Mouse (Mus musculus): ENCODE data around the gene Nomo1.

The Nomo1 gene

DNA sequence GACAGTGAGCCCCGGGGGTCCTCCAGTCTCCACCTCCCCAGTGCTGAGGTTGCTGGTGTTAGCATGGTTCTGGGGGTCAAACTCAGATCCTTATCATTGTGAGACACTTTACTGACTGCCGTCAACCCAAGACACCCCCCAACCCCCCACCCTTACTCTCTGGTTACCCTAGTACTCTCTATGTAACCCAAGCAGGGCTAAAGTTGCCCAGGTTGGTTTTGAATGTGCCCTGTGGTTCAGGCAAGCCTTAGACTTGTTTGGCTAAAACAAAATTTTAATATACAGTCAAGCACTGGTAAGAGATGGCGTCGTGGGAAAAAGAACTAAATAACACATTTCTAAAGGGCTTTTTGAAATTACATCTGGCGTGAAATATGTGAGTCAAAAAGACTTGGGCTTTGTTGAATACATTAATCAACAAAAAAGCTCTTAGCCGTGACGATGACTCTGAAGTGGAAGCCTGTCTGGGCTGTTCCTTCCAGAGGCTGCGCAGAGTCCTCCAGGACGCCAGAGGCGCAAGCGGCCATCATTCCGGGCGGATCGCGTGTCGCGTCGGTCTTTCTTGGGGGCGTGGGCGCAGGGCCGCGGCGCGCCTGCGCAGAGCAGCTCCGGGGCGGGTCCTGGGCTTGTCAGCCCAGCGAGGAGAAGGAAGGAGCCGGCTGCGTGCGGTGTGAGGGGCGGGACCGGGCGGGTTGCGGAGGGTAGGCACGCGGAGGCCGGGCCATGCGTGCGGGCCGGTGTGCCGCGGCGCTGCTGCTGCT lies at the start of gene Nomo1:
Nomo1 (plus strand) TSS at position 590 of the 761 bp plus-strand sequence.
- DNase-seq (ENCODE audit: low read depth) = peak; percentile 94

DNA sequence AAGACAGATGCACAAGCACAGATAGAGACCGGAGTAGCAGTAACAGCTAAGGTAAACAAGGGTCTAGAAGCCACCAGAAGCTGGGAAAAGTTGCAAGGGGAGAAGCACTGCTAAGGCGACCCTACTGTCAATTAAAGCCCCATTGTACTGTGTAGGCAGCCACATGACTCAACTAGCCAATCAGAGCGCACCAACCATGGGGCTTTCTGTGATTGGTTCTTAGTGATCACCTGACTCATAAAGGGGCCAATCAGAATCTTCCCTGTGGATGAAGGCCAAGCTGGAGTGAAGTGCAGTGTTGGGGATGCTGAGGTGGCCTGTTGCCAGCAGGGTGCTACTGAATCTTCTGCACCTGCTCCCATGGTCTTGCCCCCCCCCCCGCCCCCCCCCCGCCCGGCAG lies 46.6 kb upstream of the Nomo1 start:
- DNase-seq (ENCODE audit: low read depth) = no peak

DNA sequence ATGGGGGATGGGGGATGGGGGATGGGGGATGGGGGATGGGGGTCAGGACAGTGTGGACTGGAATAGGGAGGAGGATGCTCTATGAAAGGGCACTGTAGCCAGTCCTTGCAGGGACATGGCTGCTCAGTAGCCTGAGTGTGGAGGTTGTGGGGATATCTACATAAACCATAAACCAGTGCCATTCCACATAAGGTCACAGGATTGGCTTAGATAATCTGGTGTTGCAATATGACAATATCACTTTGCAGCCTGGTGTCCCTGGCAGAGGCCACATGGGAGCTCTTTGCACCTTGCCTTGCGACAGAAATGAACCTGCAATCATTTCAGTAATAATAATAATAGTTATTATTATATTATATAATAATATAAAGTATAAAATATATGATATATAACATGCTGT lies 45.2 kb upstream of the Nomo1 start:
- DNase-seq (ENCODE audit: low read depth) = no peak

DNA sequence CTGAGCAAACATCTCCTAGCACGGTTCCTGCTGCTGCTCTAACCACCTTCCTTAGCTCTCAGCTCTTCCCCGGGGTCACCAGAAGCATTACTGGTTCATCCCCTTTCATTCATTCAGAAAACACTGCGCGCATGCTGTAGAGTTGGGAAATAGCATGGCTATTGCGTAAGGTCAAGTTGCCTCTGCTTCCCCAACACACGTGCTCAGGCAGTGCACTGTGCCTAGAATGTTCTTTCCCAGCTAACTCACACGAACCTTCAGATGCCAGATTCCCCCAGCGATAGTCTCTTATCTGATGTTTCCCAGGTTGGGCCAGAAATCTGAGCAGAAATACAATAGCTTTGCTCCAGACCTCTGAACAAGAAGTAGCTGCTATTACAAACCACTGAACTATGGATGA lies 41.0 kb upstream of the Nomo1 start:
- DNase-seq (ENCODE audit: low read depth) = no peak

DNA sequence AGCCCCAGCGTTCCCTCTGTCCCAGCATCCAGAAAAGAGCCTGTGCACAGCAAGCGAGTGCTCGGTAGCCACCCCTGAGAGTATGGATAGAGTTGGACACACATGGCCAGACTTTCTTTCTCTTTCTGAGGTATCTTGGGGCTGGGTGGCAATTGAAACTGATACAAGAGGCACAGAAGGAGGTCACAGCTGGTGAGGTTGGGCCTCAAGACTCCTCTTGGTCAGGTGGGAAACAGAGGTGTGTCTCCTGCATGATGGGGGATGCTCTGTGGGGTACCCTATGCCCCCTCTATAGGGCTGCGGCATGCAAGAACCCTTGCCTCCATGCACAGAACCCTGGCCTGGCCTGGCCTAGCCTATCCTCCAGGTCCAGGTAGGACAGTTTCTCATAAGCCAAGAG lies 32.9 kb upstream of the Nomo1 start:
- DNase-seq (ENCODE audit: low read depth) = no peak

DNA sequence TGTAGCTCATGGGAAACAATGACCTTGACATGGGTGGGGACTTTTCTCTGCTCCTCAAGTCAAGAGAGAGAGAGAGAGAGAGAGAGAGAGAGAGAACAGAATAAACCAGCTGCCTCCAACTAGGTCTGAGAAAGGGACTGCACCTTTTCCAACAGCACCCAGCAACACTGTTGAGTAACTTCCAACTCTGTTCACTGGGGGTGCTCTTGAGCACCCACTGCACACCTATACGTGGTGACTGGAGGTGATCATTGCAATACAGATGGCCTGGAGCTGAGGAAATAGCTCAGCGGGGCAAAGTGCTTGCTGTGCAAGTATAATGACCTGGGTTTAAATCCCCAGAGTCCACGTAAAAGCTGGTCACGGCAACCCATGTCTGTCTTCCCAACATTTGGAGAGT lies 30.8 kb upstream of the Nomo1 start:
- no peak for DNase-seq (ENCODE audit: low read depth)

DNA sequence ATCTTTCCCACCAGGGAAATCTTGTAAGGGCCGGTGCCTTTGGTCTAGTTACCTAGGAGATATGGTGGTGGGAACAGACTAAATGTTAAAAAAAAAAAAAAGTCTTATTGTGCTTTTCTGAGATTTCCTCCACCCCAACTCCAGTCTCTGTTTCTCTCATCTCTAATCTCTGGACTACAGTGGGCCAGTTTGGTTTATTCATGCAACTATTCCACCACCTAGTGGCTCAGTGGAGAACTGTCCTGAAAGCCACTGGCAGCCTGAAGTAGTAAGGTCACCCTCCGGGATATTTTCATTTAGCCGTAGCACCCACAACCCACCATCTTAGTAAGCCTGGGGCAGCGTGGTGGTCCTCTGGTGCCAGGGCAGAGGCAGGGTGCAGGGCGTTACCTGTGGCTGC lies 23.9 kb upstream of the Nomo1 start:
- peak; percentile 34 for DNase-seq (ENCODE audit: low read depth)

DNA sequence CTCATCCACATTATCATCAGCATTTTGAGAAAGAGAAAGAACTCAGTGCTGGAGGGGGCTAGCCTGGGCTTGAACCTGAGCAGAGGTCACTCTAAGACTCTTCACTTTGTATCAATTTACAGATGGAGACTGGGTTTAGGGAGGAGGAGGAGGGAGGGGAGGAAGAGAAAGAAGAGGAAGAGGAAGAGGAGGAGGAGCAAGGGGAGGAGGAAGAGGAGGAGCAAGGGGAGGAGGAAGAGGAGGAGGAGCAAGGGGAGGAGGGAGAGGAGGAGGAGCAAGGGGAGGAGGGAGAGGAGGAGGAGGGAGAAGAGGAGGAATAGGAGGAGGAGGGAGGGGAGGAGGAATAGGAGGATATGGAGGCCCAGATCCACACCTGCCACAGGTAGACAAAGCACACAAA lies 21.4 kb upstream of the Nomo1 start:
- no peak for DNase-seq (ENCODE audit: low read depth)

DNA sequence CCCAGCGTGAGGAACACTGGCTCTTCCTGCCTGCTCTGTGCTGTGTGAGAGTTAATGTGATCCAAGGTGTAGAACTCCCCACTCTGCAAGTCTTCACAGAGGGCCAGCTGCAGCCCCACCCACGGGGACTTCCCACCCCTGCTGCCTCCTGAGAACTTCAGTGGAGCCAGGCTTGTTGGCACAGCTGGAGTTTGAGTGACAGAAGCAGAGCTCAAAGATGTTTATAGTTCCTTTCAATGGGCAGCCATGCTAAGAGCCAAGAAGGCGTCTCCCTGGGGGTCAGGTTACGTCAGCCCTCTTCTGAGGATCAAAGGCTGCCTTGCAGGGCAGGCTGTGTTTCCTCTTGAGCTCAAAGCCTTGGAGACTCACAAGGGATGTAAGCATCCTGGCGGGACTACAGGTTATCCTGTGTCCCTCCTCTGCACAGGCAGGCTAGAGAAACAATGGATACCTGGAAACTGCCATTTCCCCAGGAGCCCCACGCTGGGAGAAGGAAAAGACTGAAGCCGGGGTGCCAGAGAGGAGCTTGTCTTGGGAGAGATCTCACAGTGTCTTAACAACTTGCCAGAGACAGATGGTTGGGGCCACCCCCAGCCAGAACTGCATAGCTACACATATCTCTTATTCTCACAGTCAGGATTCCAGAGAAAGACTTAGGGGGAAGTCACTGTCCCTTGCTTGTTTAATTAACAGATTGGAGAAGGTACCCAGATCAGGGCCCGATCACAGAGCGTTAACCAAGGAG lies 20.1 kb upstream of the Nomo1 start:
- DNase-seq (ENCODE audit: low read depth) = peak; percentile 61

DNA sequence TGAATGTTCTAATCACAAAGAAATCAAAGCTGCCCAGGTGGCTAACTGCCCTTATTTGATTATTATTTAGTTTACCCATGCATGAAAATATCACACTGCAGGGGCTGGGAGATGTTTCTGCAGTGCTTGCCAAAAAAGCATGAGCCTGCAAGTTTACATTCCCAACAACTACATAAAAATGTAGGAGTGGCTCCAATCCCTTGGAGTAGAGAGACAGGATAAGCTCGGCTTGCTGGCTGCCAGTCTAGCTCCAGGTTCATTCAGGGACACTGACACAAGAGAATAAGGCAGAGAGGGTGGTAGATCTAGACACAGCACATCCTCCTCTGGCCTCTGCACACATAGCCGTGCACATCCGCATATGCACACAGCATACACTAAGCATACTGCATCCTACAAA lies 13.9 kb upstream of the Nomo1 start:
- DNase-seq (ENCODE audit: low read depth) = no peak

DNA sequence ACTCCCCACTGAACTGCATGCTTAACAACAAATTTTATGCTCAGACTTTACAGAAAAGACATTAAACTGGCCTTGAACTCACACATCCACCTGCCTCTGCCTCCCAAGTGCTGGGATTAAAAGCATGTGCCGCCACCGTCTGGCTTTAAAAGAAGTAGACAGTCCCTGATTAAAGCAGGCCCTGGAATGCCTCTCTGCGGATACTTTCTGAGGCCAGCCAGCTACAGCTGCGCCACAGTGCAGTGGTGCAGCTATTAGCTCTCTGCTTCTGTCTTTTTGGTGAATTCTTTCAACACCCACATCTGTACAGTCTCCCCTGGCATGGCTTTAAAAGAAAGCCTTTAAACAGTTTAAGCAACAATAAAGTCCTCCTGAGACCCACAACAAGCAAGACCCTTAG lies 11.5 kb upstream of the Nomo1 start:
- no peak for DNase-seq (ENCODE audit: low read depth)

DNA sequence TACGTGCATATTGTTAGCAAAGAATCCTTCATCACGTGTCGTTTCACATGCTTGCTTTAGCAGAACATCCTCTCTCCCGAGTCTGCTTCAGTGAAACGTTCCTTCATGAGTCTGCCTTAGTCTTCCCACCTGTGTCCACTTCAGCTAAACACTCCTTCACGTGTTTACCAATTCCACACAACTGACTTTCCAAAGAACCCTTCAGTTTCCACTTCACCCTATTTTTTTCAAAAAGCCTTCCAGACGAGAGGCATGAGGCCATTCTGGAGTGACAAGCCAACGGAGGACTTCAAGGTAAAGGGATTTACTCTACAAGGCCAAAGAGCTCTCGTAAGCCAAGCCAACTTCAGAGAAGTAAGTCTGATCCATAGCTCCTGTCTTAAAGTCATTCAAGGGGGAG lies 8.1 kb upstream of the Nomo1 start:
- no peak for DNase-seq (ENCODE audit: low read depth)

DNA sequence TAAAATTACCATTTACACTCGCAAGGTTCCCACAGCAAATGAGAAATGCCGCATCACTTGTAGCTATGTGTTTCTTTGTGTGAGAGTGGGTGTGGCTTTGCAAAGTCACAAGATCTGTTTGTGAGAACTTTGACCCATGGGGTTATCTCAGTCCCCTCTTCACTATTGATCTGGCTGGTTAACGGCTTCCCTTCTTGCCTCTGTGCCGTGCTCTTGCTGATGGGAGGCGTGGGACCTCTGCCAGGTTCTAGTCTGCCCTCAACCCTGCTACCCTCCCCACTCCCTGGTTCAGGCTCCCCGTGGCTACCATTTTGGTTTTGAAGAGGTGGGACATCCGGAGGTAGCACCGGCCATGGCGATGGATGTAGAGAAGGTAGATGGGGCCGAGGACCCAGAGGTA lies 4.8 kb upstream of the Nomo1 start:
- no peak for DNase-seq (ENCODE audit: low read depth)

DNA sequence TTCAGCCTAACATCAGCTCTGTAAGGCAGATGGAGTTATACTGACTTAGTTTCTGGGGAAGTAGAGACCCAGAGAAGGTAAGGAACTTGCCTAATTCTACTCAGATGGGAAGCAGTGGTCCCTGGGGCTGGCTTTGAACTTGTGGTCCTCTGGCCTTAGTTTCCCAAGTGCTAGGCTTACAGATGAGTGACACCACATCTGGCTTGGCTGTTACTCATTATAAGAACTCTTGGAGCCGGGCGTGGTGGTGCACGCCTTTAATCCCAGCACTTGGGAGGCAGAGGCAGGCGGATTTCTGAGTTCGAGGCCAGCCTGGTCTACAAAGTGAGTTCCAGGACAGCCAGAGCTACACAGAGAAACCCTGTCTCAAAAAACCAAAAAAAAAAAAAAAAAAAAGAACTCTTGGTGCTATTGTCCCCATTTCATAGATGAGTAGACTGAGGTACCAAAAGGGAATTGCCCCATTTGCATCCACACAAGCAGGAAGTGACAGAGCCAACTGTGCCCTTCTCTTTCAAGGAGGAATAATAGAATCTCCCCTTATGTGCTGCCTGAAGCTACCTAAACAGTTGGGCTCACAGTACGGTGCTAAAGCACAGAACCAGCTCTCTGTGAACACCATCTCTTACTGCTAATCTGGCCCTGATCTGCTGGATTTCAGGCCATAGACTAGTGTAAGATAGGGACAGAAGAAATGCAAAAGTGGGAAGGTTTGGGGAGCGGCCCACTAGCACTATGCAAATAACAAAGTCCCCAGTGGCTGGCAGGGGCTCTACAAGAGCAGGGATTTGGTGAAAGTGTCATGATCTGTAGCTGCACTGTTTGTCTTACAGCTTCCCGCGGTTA lies 4.0 kb upstream of the Nomo1 start:
- DNase-seq (ENCODE audit: low read depth) = no peak

DNA sequence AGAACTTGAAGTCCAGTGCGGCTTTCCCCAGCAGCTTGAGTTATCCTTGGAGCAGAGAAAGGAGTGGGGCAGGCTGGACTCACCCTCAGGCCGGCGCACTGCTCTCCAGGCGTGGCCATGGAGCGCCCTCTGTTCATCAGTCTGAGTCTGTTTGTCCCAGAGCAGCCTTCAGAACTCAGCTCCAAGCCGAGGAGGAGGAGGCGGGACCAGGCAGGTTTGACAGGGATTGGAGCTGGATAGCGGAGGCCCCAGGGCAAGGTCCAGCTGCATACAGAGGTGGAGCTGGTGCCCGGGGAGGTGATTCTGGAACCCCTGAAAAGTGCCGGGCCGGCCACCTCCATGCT lies 3.4 kb upstream of the Nomo1 start, which contains the start of gene Abcc6:
Abcc6 (minus strand) TSS at position 158 of the 344 bp plus-strand sequence.
- peak; percentile 27 for DNase-seq (ENCODE audit: low read depth)

DNA sequence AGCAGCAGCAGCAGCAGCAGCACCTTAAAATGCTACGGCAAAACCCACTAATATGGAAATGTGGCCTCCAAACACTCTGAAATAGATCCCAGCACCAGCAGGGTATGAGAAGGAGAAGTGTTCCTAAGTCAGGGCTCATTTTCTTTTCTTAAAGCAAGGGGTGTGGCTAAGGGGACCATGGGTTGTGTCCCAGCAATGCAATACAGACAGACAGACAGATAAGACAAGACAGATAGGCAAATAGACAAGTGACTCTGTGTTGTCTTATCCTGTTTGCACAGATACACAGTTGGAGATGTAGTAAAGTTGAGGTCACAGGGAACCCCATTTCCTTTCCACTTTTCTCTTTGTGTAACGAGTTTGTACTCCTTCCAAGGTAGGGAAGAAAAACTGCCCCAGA lies 2.4 kb upstream of the Nomo1 start:
- DNase-seq (ENCODE audit: low read depth) = no peak

DNA sequence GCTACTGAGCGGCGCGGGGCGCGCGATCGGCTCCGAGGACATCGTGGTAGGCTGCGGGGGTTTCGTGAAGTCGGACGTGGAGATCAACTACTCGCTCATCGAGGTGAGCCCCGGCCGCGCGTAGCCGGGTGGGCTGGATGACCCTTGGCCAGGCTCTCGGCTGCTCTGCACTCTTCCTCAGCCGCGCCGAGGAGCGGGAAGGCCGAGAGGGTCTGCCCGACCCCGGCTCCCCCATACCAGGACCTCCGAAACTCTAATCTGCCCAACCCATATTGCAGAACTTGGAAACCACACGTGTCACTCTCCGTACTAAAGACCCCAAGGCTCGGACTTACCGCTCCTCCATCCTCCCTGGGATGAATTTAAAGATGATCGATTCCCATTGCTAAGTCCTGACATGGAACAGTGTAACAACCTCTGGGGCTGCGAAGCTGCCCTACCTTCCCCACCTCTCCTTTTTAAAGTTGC lies 406 bp downstream of the Nomo1 start:
- no peak for DNase-seq (ENCODE audit: low read depth)

DNA sequence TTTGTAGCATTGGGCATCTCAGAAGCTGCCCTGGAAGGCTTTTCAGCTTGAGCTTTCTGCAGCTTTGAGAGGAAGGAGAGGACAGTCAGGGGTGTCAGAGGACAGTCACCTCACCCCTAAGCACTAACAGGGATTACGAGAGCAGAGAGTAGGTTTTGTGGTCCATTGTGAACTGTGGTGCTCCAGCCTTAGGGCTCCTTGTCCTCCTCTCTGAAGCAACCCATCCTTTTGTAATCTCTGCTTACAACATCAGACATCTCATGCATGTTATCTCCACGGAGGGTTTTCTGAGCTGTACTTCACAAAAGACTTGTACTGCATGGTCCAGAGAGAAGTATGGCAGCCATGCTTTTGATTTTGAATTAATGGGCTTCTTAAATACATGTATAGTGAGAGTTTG lies 1.5 kb downstream of the Nomo1 start:
- no peak for DNase-seq (ENCODE audit: low read depth)

DNA sequence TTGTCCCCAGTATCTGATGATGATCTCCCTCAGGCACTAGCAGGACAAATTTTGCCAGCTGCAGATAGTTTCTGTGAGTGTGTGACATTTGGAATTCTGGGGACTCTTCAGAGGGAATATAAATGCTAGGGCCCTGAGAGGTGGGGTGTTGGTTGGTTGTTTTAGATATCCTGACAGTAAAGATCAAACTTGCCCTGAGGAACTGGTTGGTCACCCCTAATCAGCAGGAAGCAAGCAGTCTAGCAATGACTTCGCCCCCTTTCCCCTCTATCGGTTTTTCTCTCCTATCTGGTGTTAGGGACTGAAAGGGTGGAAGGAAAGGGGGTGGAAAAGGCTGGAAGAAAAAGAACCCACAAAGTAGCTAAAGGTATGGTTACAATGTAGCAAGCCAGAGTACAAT lies 2.0 kb downstream of the Nomo1 start:
- no peak for DNase-seq (ENCODE audit: low read depth)

DNA sequence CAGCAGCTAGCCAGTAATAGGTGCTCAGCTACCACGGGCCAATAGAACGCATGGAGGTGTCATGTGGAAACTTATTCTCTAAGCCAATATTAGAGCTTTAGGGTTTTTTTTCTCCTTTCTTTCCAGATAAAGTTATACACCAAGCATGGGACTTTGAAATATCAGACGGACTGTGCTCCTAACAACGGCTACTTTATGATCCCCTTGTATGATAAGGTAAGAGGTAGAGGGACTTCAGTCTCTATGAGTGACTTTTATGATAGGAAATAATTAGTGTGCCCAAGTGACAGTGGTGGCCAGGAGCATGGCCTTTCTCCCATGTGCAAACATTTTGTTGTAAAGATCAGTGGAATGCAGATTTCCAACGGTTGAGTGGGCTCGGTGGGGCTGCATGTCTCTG lies 3.9 kb downstream of the Nomo1 start:
- DNase-seq (ENCODE audit: low read depth) = no peak

DNA sequence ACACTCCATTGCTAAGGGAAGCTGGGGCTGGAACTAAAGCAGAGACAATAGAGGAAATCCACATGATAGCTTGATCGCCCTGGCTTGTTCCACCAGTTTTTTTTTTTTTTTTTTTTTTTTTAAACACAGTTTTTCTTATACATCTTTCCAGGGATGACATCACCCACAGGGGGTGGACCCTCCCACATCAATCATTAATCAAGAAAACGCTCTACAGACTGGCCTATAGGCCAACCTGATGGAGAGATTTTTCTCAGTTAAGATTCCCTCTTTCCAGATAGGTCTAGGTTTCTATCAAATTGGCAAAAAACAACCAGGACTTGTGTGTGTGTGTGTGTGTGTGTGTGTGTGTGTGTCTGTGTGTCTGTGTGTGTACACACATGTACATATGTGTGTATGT lies 6.4 kb downstream of the Nomo1 start:
- DNase-seq (ENCODE audit: low read depth) = no peak

DNA sequence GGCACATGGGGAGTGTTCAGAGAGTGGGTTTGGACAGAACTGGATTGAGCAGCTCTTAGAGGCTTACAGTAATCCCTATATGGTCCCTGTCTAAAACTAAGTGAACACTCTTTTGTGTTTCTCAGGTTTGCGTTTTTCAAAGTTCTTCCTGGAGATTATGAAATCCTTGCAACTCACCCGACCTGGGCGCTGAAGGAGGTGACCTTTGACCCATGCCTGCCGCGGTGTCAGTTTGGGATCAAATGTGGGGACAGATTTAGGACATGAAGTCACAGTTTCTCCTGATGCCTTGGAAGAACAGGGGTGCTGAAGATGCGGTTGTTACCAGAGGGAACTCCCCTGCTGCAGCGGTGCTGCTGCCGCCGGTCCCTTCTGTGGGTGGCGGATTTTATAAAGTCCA lies 10.6 kb downstream of the Nomo1 start:
- no peak for DNase-seq (ENCODE audit: low read depth)

DNA sequence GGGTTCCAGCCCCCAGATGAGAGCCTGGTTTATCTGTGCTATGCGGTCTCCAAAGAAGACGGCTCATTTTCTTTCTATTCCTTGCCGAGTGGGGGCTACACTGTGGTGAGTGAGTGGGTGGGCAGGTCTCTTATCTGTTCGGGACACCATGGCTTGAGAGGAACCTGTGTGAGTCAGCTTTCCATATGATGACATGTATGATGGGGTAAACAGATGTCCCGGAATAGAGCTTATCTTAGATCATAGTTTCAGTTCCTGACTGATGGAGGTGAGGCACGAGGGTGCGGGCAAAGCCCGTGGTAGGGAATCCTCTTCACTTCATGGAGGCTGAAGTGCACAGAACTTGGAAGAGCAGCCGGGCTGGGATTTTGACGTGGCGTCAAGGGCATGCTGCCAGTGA lies 12.4 kb downstream of the Nomo1 start:
- no peak for DNase-seq (ENCODE audit: low read depth)
